Mouse (Mus musculus): ENCODE measurements around the gene Ttc25.

DNA sequence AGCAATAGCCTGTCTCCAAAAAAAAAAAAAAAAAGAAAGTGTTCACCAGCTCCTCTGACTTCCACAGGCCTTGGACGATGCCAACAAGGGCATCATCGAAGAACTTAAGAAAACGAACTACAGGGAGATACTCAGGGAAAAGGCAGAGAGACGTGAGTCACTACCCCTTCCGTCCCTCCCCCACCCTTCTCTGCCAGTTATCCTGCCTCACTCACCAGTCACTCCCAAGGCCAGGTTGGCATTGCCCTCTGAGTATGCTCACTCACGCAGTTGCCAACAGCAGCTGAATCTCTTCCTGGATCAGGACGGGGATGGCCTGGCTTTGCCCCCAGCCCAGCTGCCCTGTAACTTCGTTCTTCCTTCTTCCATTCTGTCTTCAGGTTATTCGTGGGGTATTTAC lies 24.4 kb downstream of the Ttc25 start:
- TF ChIP-seq CTCF (IDR thresholded peaks at IDR 0.05; ENCODE audit: extremely low read depth, insufficient read depth, insufficient read length, insufficient replicate concordance): no peak
- no peak for TF ChIP-seq POLR2A (IDR thresholded peaks at IDR 0.05; ENCODE audit: low read depth, low read length)
